Mouse (Mus musculus) midbrain, embryonic 14.5 days (tissue): ENCODE measurements around the gene Pdgfa. TPM values are rescaled to one million over a fixed set of nuclear protein-coding genes. Genes with fewer than 3 reads are reported as not detected.

ENCODE experiments used
- ATAC-seq: fragments of 200-750 bp; cut with Nextera tagmentation; 2 replicates; pipeline ENCODE4 v1.8.0; 2017; ENCODE audit warnings: moderate number of reproducible peaks, moderate library complexity; ENCODE audit not compliant: low FRiP score, low TSS enrichment
- DNase-seq: peaks from one replicate; pipeline ENCODE4 v3.0.0-alpha.2; 2015
- H3K27ac ChIP-seq: fragments of 300-500 bp; sonication (generic); replicated peaks from 2 replicates; pipeline ENCODE4 v1.5.1; 2014; ENCODE audit warnings: mild to moderate bottlenecking, low read depth, low read length, moderate library complexity
- H3K27me3 ChIP-seq: fragments of 300-500 bp; sonication (generic); 2 replicates; pipeline ENCODE4 v1.6.1; 2014; ENCODE audit warnings: low read length, control low read depth, mixed read lengths; ENCODE audit not compliant: control insufficient read depth, insufficient read depth
- H3K36me3 ChIP-seq: fragments of 300-500 bp; sonication (generic); 2 replicates; pipeline ENCODE4 v1.6.1; 2014; ENCODE audit warnings: low read length, control low read depth; ENCODE audit not compliant: control insufficient read depth, insufficient read depth
- H3K4me1 ChIP-seq: fragments of 300-500 bp; sonication (generic); 2 replicates; pipeline ENCODE4 v1.6.1; 2014; ENCODE audit warnings: mild to moderate bottlenecking, antibody characterized with exemption, low read length, control low read depth; ENCODE audit not compliant: control insufficient read depth, insufficient read depth
- H3K4me2 ChIP-seq: fragments of 300-500 bp; sonication (generic); 2 replicates; pipeline ENCODE4 v1.6.1; 2014; ENCODE audit warnings: mild to moderate bottlenecking, low read length, moderate library complexity
- H3K4me3 ChIP-seq: fragments of 300-500 bp; sonication (generic); replicated peaks from 2 replicates; pipeline ENCODE4 v1.5.1; 2014; ENCODE audit warnings: low read depth, low read length
- H3K9ac ChIP-seq: fragments of 300-500 bp; sonication (generic); replicated peaks from 2 replicates; pipeline ENCODE4 v1.6.1; 2014; ENCODE audit warnings: mild to moderate bottlenecking, low read length, moderate library complexity
- H3K9me3 ChIP-seq: fragments of 300-500 bp; sonication (generic); 2 replicates; pipeline ENCODE4 v1.6.1; 2016; ENCODE audit warnings: low read length, control low read depth, mixed read lengths; ENCODE audit not compliant: control insufficient read depth
- WGBS: fragments of 180-500 bp; shearing (Covaris S2); extraction: QIAGEN DNeasy Blood & Tissue Kit; methylation state at CpG from one replicate; pipeline ENCODE4 v1.1.7; 2014; 5-methylcytosine and 5-hydroxymethylcytosine counted together
- polyA plus RNA-seq: library from polyadenylated mRNA; unstranded; fragments of >200 nt; fragmentation: Nextera tagmentation; extraction: Ambion mirVana; gene quantifications from 2 replicates; pipeline ENCODE4 v1.2.1, GENCODE M21; 2014

The Pdgfa gene
- polyA plus RNA-seq, 1 experiment from 2014 or later, result 16.2 TPM

GRCm38 (mm10) chr5:138974911-138975485 lies 22.2 kb downstream of the Pdgfa start:
- Histone ChIP-seq H3K4me2 (no peak overlapping the region), H3K27me3 (no peaks in the 10 kb centered on the region), H3K4me3 (no peak overlapping the region), H3K9me3 (no peaks in the 10 kb centered on the region), H3K36me3 (no peaks in the 10 kb centered on the region), H3K4me1 (no peaks in the 10 kb centered on the region), H3K27ac (no peak overlapping the region), H3K9ac (no peak overlapping the region)
- ATAC-seq (no peak), DNase-seq (no peak)
- WGBS, result 88% methylated on average over 8 of the region's 8 CpGs

GRCm38 (mm10) chr5:138973480-138973879 lies 23.7 kb downstream of the Pdgfa start:
- no peak overlapping the region for H3K9ac ChIP-seq

GRCm38 (mm10) chr5:138971405-138971804 lies 25.8 kb downstream of the Pdgfa start:
- Histone ChIP-seq H3K4me2 (no peak overlapping the region), H3K36me3 (no peaks in the 10 kb centered on the region), H3K4me1 (no peaks in the 10 kb centered on the region), H3K9me3 (no peaks in the 10 kb centered on the region), H3K4me3 (no peak overlapping the region), H3K9ac (no peak overlapping the region), H3K27me3 (no peaks in the 10 kb centered on the region), H3K27ac (no peak overlapping the region)
- DNase-seq, result no peak
- 76% methylated on average over 9 of the region's 9 CpGs for WGBS
- ATAC-seq, result no peak

More at GRCm38 (mm10) chr5:138973480-138973879, 23.7 kb downstream of the Pdgfa start:
- no peak for ATAC-seq
- no peaks in the 10 kb centered on the region for H3K4me1 ChIP-seq
- no peak overlapping the region for H3K4me2 ChIP-seq
- H3K27ac ChIP-seq, result no peak overlapping the region
- H3K9me3 ChIP-seq, result no peaks in the 10 kb centered on the region
- H3K4me3 ChIP-seq, result no peak overlapping the region
- 89% methylated on average over 6 of the region's 6 CpGs for WGBS
- no peak for DNase-seq
- no peaks in the 10 kb centered on the region for H3K36me3 ChIP-seq
- H3K27me3 ChIP-seq, result no peaks in the 10 kb centered on the region

GRCm38 (mm10) chr5:138970056-138970490 lies 27.1 kb downstream of the Pdgfa start:
- Histone ChIP-seq H3K9ac (no peak overlapping the region), H3K4me2 (no peak overlapping the region), H3K27ac (no peak overlapping the region), H3K36me3 (no peaks in the 10 kb centered on the region), H3K9me3 (no peaks in the 10 kb centered on the region), H3K4me1 (peaks cover 10% of the 10 kb centered on the region), H3K27me3 (no peaks in the 10 kb centered on the region), H3K4me3 (no peak overlapping the region)
- DNase-seq (no peak), ATAC-seq (no peak)
- 71% methylated on average over 7 of the region's 7 CpGs for WGBS

- 0 out of 2 replicates have a peak overlapping the region, but pooled peaks have one; percentile 26 for H3K27ac ChIP-seq
- H3K4me3 ChIP-seq, result no peak overlapping the region
- WGBS, result 47% methylated on average over 7 of the region's 7 CpGs
- no peaks in the 10 kb centered on the region for H3K36me3 ChIP-seq
- ATAC-seq (no peak), DNase-seq (peak; percentile 18)
- peaks cover 10% of the 10 kb centered on the region for H3K4me1 ChIP-seq
- H3K4me2 ChIP-seq, result no peak overlapping the region
- no peaks in the 10 kb centered on the region for H3K27me3 ChIP-seq
- no peak overlapping the region for H3K9ac ChIP-seq
- no peaks in the 10 kb centered on the region for H3K9me3 ChIP-seq
Observed at GRCm38 (mm10) chr5:138966033-138966724, 31.0 kb downstream of the Pdgfa start.

GRCm38 (mm10) chr5:138965590-138965989 lies 31.6 kb downstream of the Pdgfa start:
- Histone ChIP-seq H3K4me3 (no peak overlapping the region), H3K4me2 (no peak overlapping the region; the same call in 1 of the 2 replicates), H3K27me3 (no peaks in the 10 kb centered on the region), H3K9ac (no peak overlapping the region), H3K27ac (0 out of 2 replicates have a peak overlapping the region, but pooled peaks have one; percentile 26), H3K4me1 (peaks cover 10% of the 10 kb centered on the region), H3K36me3 (no peaks in the 10 kb centered on the region), H3K9me3 (no peaks in the 10 kb centered on the region)
- 77% methylated on average over 2 of the region's 2 CpGs for WGBS
- peak; percentile 64 for DNase-seq
- ATAC-seq, result no peak

GRCm38 (mm10) chr5:138956427-138956833 lies 40.7 kb downstream of the Pdgfa start:
- 68% methylated on average over 10 of the region's 10 CpGs for WGBS
- Histone ChIP-seq H3K4me1 (no peaks in the 10 kb centered on the region), H3K9ac (no peak overlapping the region), H3K4me2 (no peak overlapping the region), H3K4me3 (no peak overlapping the region), H3K27ac (no peak overlapping the region; the same call in 1 of the 2 replicates), H3K27me3 (no peaks in the 10 kb centered on the region), H3K9me3 (no peaks in the 10 kb centered on the region), H3K36me3 (no peaks in the 10 kb centered on the region)
- DNase-seq, result no peak
- no peak for ATAC-seq

- DNase-seq (no peak), ATAC-seq (no peak)
- H3K27ac ChIP-seq, result no peak overlapping the region; the same call in 1 of the 2 replicates
- no peak overlapping the region for H3K4me2 ChIP-seq
- 80% methylated on average over 7 of the region's 7 CpGs for WGBS
- no peaks in the 10 kb centered on the region for H3K27me3 ChIP-seq
- no peak overlapping the region for H3K4me3 ChIP-seq
- no peak overlapping the region for H3K9ac ChIP-seq
- no peaks in the 10 kb centered on the region for H3K4me1 ChIP-seq
- no peaks in the 10 kb centered on the region for H3K36me3 ChIP-seq
- no peaks in the 10 kb centered on the region for H3K9me3 ChIP-seq
Observed at GRCm38 (mm10) chr5:138953986-138954385, 43.2 kb downstream of the Pdgfa start.

- Histone ChIP-seq H3K4me1 (peaks cover 10% of the 10 kb centered on the region; the same call in 1 of the 2 replicates), H3K9me3 (no peaks in the 10 kb centered on the region), H3K4me3 (no peak overlapping the region), H3K27ac (no peak overlapping the region), H3K4me2 (no peak overlapping the region), H3K27me3 (no peaks in the 10 kb centered on the region), H3K9ac (no peak overlapping the region), H3K36me3 (no peaks in the 10 kb centered on the region)
- 77% methylated on average over 13 of the region's 13 CpGs for WGBS
- ATAC-seq (no peak), DNase-seq (no peak)
Observed at GRCm38 (mm10) chr5:138952969-138953368, 44.2 kb downstream of the Pdgfa start.
